ENCODE assay signal across 8 mouse cellular contexts in genomic region chr9:102717164-102717885, GRCm38 (mm10). TPM values are rescaled to one million over a fixed set of nuclear protein-coding genes. Genes with fewer than 3 reads are reported as not detected.
DNase-seq lines count a peak whose midpoint lies in the region; ATAC-seq and TF ChIP-seq lines count a peak whose summit lies in the region.

No protein-coding gene starts in this region.

- H3K4me3 ChIP-seq in cortical plate, adult 2 months (ENCODE audit: insufficient read depth, low read length): peak overlapping the region; percentile 92

- peak; percentile 41 for ATAC-seq in inflammation-experienced regulatory T-cells, adult 6 months
- peak; percentile 79 for ATAC-seq in megakaryocyte, adult 5-6 weeks (ENCODE audit: poor library complexity, severe bottlenecking)

- H3K27ac ChIP-seq in cortical plate, adult 2 months (ENCODE audit: insufficient read depth, low read length): peak overlapping the region; percentile 96

- intact Hi-C loops in gastrocnemius, postnatal 14 days (cut with DNase I; ENCODE audit: low total_unique reads): loop anchor here (10.0 kb wide), 1 partner anchor 147 kb away; no protein-coding TSS in a partner anchor

- TF ChIP-seq CTCF in cortical plate, adult 2 months (IDR thresholded peaks at IDR 0.05; ENCODE audit: extremely low read depth, insufficient read depth, low read length): no peak

- no peaks in the 10 kb centered on the region for H3K4me1 ChIP-seq in cortical plate, adult 2 months (ENCODE audit: control insufficient read depth, insufficient read depth, low read length)

- peak; percentile 84 for TF ChIP-seq POLR2A in cortical plate, adult 2 months (IDR thresholded peaks at IDR 0.05; ENCODE audit: extremely low read depth, insufficient read depth, low read length)

- DNase-seq in adrenal gland, adult 18-20 months (ENCODE audit: low spot score in 2 of 2): peak; percentile 92
- peak; percentile 94 for DNase-seq in gastrocnemius, postnatal 14 days
- peak; percentile 68 to 84 for DNase-seq in left cerebral cortex, adult 9 months (ENCODE audit: low spot score in 2 of 2)
- DNase-seq in right cerebral cortex, postnatal 10 days (ENCODE audit: low spot score in 2 of 2): peak; percentile 87 to 88
- no peak for DNase-seq in T-cell, adult 2 months (ENCODE audit: low spot score)

RNA-seq across cellular contexts. Expression of gene Amotl2, which starts 0.9 kb away (rescaled TPM):
- total RNA-seq in adrenal gland, adult 18-20 months (2021): 100 to 1,000 TPM in 1 of 2 experiments, 10 to 100 TPM in 1; 73.0 to 202 TPM
- polyA plus RNA-seq in cortical plate, adult 2 months (2012; rRNA removed): 13.3 and 16.1 TPM in 2 replicates
- 10 to 100 TPM; 19.4 to 25.0 TPM for total RNA-seq in gastrocnemius, postnatal 14 days (2021)
- polyA plus RNA-seq in inflammation-experienced regulatory T-cells, adult 6 months (2017; shearing (Covaris generic)): under 1 TPM in 1 of 3 experiments, not detected in 2; 0.21 TPM
- total RNA-seq in megakaryocyte, adult 5-6 weeks (2015): 1.3 and 1.7 TPM in 2 replicates
- 1.1 and 2.8 TPM in 2 replicates for total RNA-seq in megakaryocyte, adult 5-6 weeks (2017)

Comparison
In these comparisons a context has a peak if more than half of its experiments do, and no peak if none do; other contexts are left out.
1. RNA of gene Amotl2, which starts 0.9 kb away (total RNA-seq): 73.0 to 202 TPM in adrenal gland, adult 18-20 months and 19.4 to 25.0 TPM in gastrocnemius, postnatal 14 days; 1.1 to 2.8 TPM in megakaryocyte, adult 5-6 weeks; every median in the first group is over 4 times any median in the second.